Mouse (Mus musculus): ENCODE measurements around the gene Emsy. TPM values are rescaled to one million over a fixed set of nuclear protein-coding genes. Genes with fewer than 3 reads are reported as not detected.

Emsy gene
- total and polyA plus RNA-seq, 2 experiments from 2014 or later: 8.8 to 20.1 TPM

DNA sequence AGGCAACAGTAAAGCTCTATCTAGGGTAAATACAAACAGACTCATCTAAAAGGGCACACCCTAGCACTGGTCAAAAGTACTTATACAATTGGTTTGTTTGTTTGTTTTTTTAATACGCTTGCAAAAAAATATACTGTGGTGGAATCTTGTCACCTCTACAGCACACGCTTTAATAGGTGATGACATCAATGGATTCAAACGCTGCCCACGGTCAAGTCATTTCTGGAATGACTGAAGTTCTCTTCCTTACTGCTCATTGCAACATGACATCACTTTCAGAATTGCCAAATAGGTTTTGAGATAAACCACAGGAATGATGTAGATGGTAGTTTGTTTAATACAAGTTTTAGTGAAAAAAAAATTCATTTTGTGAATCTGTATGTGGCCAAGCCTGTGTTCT, 42.0 kb upstream of the Emsy start:
- H3K4me2 ChIP-seq (ENCODE audit: low read depth, low read length): no peak overlapping the region
- no peaks in the 10 kb centered on the region for H3K27me3 ChIP-seq (ENCODE audit: control insufficient read depth, insufficient read depth, low read length)
- no peaks in the 10 kb centered on the region for H3K36me3 ChIP-seq (replicated peaks; ENCODE audit: control insufficient read depth, insufficient read depth, low read length)
- 77% methylated on average over 4 of the region's 4 CpGs for WGBS
- TF ChIP-seq CTCF (IDR thresholded peaks at IDR 0.05; ENCODE audit: low read depth): no peak
- no peak for TF ChIP-seq EP300 (IDR thresholded peaks at IDR 0.05; ENCODE audit: low read depth)
- peaks cover 9% of the 10 kb centered on the region; the same call in 1 of the 2 replicates for H3K4me1 ChIP-seq (ENCODE audit: control insufficient read depth, insufficient read depth)
- DNase-seq (ENCODE audit: low spot score) (no peak), ATAC-seq (ENCODE audit: insufficient read depth, low read depth) (no peak)
- no peak overlapping the region for H3K4me3 ChIP-seq (ENCODE audit: low read depth, low read length)
- H3K9me3 ChIP-seq (replicated peaks; ENCODE audit: control insufficient read depth, low read length): no peaks in the 10 kb centered on the region
- H3K27ac ChIP-seq (ENCODE audit: low read depth): no peak overlapping the region
- no peak overlapping the region for H3K9ac ChIP-seq (replicated peaks; ENCODE audit: low read depth, low read length)

DNA sequence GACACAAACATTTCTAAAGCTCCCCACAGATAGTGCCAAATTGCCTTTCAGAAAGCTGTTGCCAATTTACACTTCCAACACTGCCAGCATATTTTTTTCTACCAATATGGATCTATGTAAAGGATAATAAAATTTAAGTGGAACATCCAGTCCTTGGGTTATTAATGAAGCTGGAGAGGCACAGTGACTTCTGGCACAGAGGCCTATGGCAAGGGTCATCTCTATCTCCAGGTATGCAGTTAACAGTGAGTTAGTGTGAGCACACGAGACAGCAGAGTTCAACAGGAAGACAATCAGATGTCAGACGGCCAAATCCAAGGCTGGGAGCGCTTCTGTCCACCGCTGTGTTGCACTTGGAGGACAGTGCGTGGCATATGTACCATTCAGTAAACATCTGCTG, 41.5 kb upstream of the Emsy start:
- no peaks in the 10 kb centered on the region for H3K36me3 ChIP-seq (replicated peaks; ENCODE audit: control insufficient read depth, insufficient read depth, low read length)
- no peak for DNase-seq (ENCODE audit: low spot score)
- no peak overlapping the region for H3K4me2 ChIP-seq (ENCODE audit: low read depth, low read length)
- no peak overlapping the region for H3K4me3 ChIP-seq (ENCODE audit: low read depth, low read length)
- H3K9ac ChIP-seq (replicated peaks; ENCODE audit: low read depth, low read length): no peak overlapping the region
- H3K27me3 ChIP-seq (ENCODE audit: control insufficient read depth, insufficient read depth, low read length): no peaks in the 10 kb centered on the region
- TF ChIP-seq EP300 (IDR thresholded peaks at IDR 0.05; ENCODE audit: low read depth) (no peak), CTCF (IDR thresholded peaks at IDR 0.05; ENCODE audit: low read depth) (no peak)
- H3K9me3 ChIP-seq (replicated peaks; ENCODE audit: control insufficient read depth, low read length): no peaks in the 10 kb centered on the region
- H3K4me1 ChIP-seq (ENCODE audit: control insufficient read depth, insufficient read depth): peaks cover 12% of the 10 kb centered on the region
- no peak for ATAC-seq (ENCODE audit: insufficient read depth, low read depth)
- no peak overlapping the region for H3K27ac ChIP-seq (ENCODE audit: low read depth)
- WGBS: 55% methylated on average over 5 of the region's 5 CpGs

DNA sequence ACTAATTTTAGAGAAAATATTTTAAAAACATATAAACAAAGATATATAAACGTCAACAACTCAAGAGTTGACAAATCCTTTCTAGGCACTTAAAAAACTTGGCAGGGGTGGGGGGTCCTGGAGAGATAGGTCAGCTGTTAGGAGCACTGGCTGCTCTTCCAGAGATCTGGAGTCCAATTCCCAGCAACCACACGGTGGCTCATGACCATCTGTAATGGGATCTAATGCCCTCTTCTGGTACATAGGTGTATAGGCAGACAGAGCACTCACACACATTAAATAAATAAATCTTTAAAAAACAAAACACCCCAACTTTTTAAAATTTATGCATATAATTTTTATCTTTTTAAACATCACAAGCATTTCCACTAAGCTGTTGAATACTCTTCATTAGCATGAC, 40.9 kb upstream of the Emsy start:
- Histone ChIP-seq H3K9ac (replicated peaks; ENCODE audit: low read depth, low read length) (no peak overlapping the region), H3K4me1 (ENCODE audit: control insufficient read depth, insufficient read depth) (peaks cover 16% of the 10 kb centered on the region), H3K9me3 (replicated peaks; ENCODE audit: control insufficient read depth, low read length) (no peaks in the 10 kb centered on the region), H3K36me3 (replicated peaks; ENCODE audit: control insufficient read depth, insufficient read depth, low read length) (no peaks in the 10 kb centered on the region), H3K4me3 (ENCODE audit: low read depth, low read length) (no peak overlapping the region), H3K4me2 (ENCODE audit: low read depth, low read length) (no peak overlapping the region), H3K27ac (ENCODE audit: low read depth) (no peak overlapping the region), H3K27me3 (ENCODE audit: control insufficient read depth, insufficient read depth, low read length) (no peaks in the 10 kb centered on the region)
- 12% methylated on average over 2 of the region's 2 CpGs for WGBS
- ATAC-seq (ENCODE audit: insufficient read depth, low read depth) (no peak), DNase-seq (ENCODE audit: low spot score) (no peak)
- TF ChIP-seq EP300 (IDR thresholded peaks at IDR 0.05; ENCODE audit: low read depth) (no peak), CTCF (IDR thresholded peaks at IDR 0.05; ENCODE audit: low read depth) (peak; percentile 57)

DNA sequence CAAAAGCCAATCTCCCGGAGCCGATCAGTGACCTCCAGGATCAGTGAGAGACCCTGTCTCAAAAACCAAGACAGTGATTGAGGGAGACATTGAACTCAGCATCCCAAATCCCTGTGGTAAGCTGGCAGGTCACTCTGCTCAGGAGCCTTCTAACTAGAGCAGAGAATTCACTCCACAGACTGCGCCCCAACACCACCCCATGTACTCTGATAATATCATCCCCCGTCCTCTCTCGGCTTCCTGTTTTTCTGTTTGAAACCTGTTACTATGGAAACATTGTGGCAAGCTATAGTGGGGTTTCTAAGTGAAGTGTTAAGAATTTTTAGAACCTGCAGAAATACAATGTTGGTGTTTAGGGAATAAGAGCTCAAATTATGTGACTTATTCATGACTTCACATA, 37.5 kb upstream of the Emsy start:
- H3K9me3 ChIP-seq (replicated peaks; ENCODE audit: control insufficient read depth, low read length): no peaks in the 10 kb centered on the region
- TF ChIP-seq CTCF (IDR thresholded peaks at IDR 0.05; ENCODE audit: low read depth) (no peak), EP300 (IDR thresholded peaks at IDR 0.05; ENCODE audit: low read depth) (no peak)
- H3K4me2 ChIP-seq (ENCODE audit: low read depth, low read length): no peak overlapping the region
- no peak overlapping the region for H3K27ac ChIP-seq (ENCODE audit: low read depth)
- ATAC-seq (ENCODE audit: insufficient read depth, low read depth) (no peak), DNase-seq (ENCODE audit: low spot score) (no peak)
- 66% methylated on average over 5 of the region's 5 CpGs for WGBS
- no peaks in the 10 kb centered on the region for H3K27me3 ChIP-seq (ENCODE audit: control insufficient read depth, insufficient read depth, low read length)
- no peak overlapping the region for H3K9ac ChIP-seq (replicated peaks; ENCODE audit: low read depth, low read length)
- peaks cover 8% of the 10 kb centered on the region; the same call in 1 of the 2 replicates for H3K4me1 ChIP-seq (ENCODE audit: control insufficient read depth, insufficient read depth)
- no peak overlapping the region for H3K4me3 ChIP-seq (ENCODE audit: low read depth, low read length)
- H3K36me3 ChIP-seq (replicated peaks; ENCODE audit: control insufficient read depth, insufficient read depth, low read length): no peaks in the 10 kb centered on the region

DNA sequence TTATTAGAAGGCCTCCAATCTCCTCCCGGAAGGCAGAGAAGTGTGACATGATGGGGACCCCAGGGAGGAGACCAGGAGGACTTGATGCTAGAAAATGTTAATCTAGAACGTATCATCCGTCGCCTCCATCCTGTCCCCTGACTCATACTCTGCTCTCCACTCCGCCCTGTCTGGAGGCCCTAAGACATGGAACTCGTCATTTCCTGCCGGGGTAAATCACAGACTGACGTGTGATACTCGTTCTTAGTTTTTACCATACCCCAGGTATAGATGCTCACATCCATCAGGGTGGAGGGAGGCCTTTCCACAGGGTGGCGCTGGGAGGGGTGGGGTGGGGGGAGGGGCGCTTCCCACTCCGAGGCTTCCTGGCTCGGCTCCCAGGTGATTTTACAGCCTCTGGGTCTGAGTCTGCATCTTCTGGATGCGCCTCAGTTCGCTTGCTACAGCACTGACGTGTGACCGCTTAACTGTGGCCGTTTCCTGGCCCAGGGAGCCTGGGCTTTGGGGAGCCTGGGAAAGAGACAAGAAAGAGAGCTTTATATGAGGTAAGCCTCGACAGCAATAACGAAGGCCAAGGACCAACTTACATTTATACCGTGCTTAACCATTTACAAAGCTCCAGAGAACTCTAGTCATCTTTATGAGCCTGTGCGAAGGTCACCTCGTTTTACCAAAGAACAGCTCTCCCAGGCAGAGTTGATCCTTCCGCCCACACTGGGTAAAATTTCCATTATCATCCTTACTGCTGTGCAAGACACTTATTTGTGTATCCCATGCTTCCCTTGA, 36.4 kb upstream of the Emsy start:
- Histone ChIP-seq H3K36me3 (replicated peaks; ENCODE audit: control insufficient read depth, insufficient read depth, low read length) (no peaks in the 10 kb centered on the region), H3K9ac (replicated peaks; ENCODE audit: low read depth, low read length) (0 out of 2 replicates have a peak overlapping the region, but pooled peaks have one; percentile 3), H3K4me2 (ENCODE audit: low read depth, low read length) (peak overlapping the region; percentile 50), H3K9me3 (replicated peaks; ENCODE audit: control insufficient read depth, low read length) (no peaks in the 10 kb centered on the region), H3K4me1 (ENCODE audit: control insufficient read depth, insufficient read depth) (peaks cover 8% of the 10 kb centered on the region; the same call in 1 of the 2 replicates), H3K27me3 (ENCODE audit: control insufficient read depth, insufficient read depth, low read length) (no peaks in the 10 kb centered on the region), H3K4me3 (ENCODE audit: low read depth, low read length) (peak overlapping the region; percentile 7; the same call in 1 of the 2 replicates), H3K27ac (ENCODE audit: low read depth) (peak overlapping the region; percentile 75)
- peak; percentile 53 for DNase-seq (ENCODE audit: low spot score)
- no peak for TF ChIP-seq CTCF (IDR thresholded peaks at IDR 0.05; ENCODE audit: low read depth)
- TF ChIP-seq EP300 (IDR thresholded peaks at IDR 0.05; ENCODE audit: low read depth): no peak
- 35% methylated on average over 24 of the region's 24 CpGs for WGBS
- ATAC-seq (ENCODE audit: insufficient read depth, low read depth): peak; percentile 58; the same call in 1 of the 2 replicates

Data from heart, postnatal 0 days (tissue).